Mouse (Mus musculus) lung, embryonic 16.5 days (tissue): ENCODE measurements around the gene Hap1. TPM values are rescaled to one million over a fixed set of nuclear protein-coding genes. Genes with fewer than 3 reads are reported as not detected.
A peak's percentile ranks its signal among the peaks of the same experiment; 100 is the strongest.

ENCODE experiments used
- ATAC-seq: fragments of 200-750 bp; cut with Nextera tagmentation; 2 replicates; pipeline ENCODE4 v1.8.0; 2017; ENCODE audit warnings: low read depth, mild to moderate bottlenecking, moderate library complexity
- H3K27ac ChIP-seq: fragments of 300-500 bp; sonication (generic); 2 replicates; pipeline ENCODE4 v1.5.1; 2014; ENCODE audit warnings: mild to moderate bottlenecking, control low read depth, low read length
- H3K27me3 ChIP-seq: fragments of 300-500 bp; sonication (generic); 2 replicates; pipeline ENCODE4 v1.6.1; 2014; ENCODE audit warnings: low read depth, low read length, mixed read lengths; ENCODE audit not compliant: control insufficient read depth, insufficient read depth
- H3K36me3 ChIP-seq: fragments of 300-500 bp; sonication (generic); 2 replicates; pipeline ENCODE4 v1.6.1; 2014; ENCODE audit warnings: low read length; ENCODE audit not compliant: control insufficient read depth, insufficient read depth
- H3K4me1 ChIP-seq: fragments of 300-500 bp; sonication (generic); replicated peaks from 2 replicates; pipeline ENCODE4 v1.6.1; 2014; ENCODE audit warnings: low read length, mixed read lengths; ENCODE audit not compliant: control insufficient read depth, insufficient read depth
- H3K4me2 ChIP-seq: fragments of 300-500 bp; sonication (generic); 2 replicates; pipeline ENCODE4 v1.6.1; 2014; ENCODE audit warnings: low read depth, low read length, control low read depth
- H3K4me3 ChIP-seq: fragments of 300-500 bp; sonication (generic); 2 replicates; pipeline ENCODE4 v1.5.1; 2014; ENCODE audit warnings: mild to moderate bottlenecking, low read length, control low read depth
- H3K9ac ChIP-seq: fragments of 300-500 bp; sonication (generic); 2 replicates; pipeline ENCODE4 v1.6.1; 2014; ENCODE audit warnings: low read length, control low read depth
- H3K9me3 ChIP-seq: fragments of 300-500 bp; sonication (generic); 2 replicates; pipeline ENCODE4 v1.6.1; 2016; ENCODE audit warnings: low read length; ENCODE audit not compliant: control insufficient read depth
- WGBS: fragments of 180-500 bp; shearing (Covaris S2); extraction: QIAGEN DNeasy Blood & Tissue Kit; methylation state at CpG from one replicate; pipeline ENCODE4 v1.1.7; 2014; 5-methylcytosine and 5-hydroxymethylcytosine counted together
- polyA plus RNA-seq: library from polyadenylated mRNA; unstranded; fragments of >200 nt; fragmentation: Nextera tagmentation; extraction: Ambion mirVana; gene quantifications from 2 replicates; pipeline ENCODE4 v1.2.1, GENCODE M21; 2015

The Hap1 gene
- polyA plus RNA-seq: 19.2 and 19.7 TPM in 2 replicates

- ATAC-seq: peak; percentile 70
- no peaks in the 10 kb centered on the region for H3K36me3 ChIP-seq
- H3K9me3 ChIP-seq: no peaks in the 10 kb centered on the region
- H3K27ac ChIP-seq: peak within 1 kb of the TSS; percentile 51; the same call in 1 of the 2 replicates
- no peaks in the 10 kb centered on the region; the same call in 1 of the 2 replicates for H3K4me1 ChIP-seq
- 2% methylated on average over 49 of the region's 49 CpGs for WGBS
- H3K4me2 ChIP-seq: peak within 1 kb of the TSS; percentile 98
- peak within 1 kb of the TSS; percentile 73 for H3K9ac ChIP-seq
- H3K27me3 ChIP-seq: peaks cover 57% of the 10 kb centered on the region
- peak within 1 kb of the TSS; percentile 65 for H3K4me3 ChIP-seq
These were observed at the start of gene Hap1 for GRCm38 (mm10) chr11:100355972-100356818. Hap1 (minus strand) TSS chr11:100356128.

- H3K4me1 ChIP-seq: peaks cover 18% of the 10 kb centered on the region
- no peak for ATAC-seq
- 89% methylated on average over 3 of the region's 3 CpGs for WGBS
- H3K27ac ChIP-seq: peak overlapping the region; percentile 90
- no peak overlapping the region for H3K9ac ChIP-seq
- H3K4me3 ChIP-seq: no peak overlapping the region
- no peaks in the 10 kb centered on the region for H3K27me3 ChIP-seq
- no peak overlapping the region for H3K4me2 ChIP-seq
- H3K36me3 ChIP-seq: peaks cover 6% of the 10 kb centered on the region; the same call in 1 of the 2 replicates
- H3K9me3 ChIP-seq: no peaks in the 10 kb centered on the region
These were observed 48.6 kb upstream of the Hap1 start for GRCm38 (mm10) chr11:100404456-100405074.

- Histone ChIP-seq H3K4me3 (no peak overlapping the region), H3K9me3 (no peaks in the 10 kb centered on the region), H3K4me1 (peaks cover 22% of the 10 kb centered on the region), H3K4me2 (no peak overlapping the region), H3K27ac (peak overlapping the region; percentile 90), H3K9ac (no peak overlapping the region), H3K36me3 (no peaks in the 10 kb centered on the region), H3K27me3 (no peaks in the 10 kb centered on the region)
- 29% methylated on average over 10 of the region's 10 CpGs for WGBS
- peak; percentile 49 for ATAC-seq
These were observed 47.7 kb upstream of the Hap1 start for GRCm38 (mm10) chr11:100403445-100404134.

- peak overlapping the region; percentile 90 for H3K27ac ChIP-seq
- ATAC-seq: peak; percentile 49
These were observed 46.8 kb upstream of the Hap1 start for GRCm38 (mm10) chr11:100402682-100403081.

GRCm38 (mm10) chr11:100402240-100402639, 46.3 kb upstream of the Hap1 start:
- H3K4me2 ChIP-seq: no peak overlapping the region
- H3K9me3 ChIP-seq: no peaks in the 10 kb centered on the region
- H3K36me3 ChIP-seq: no peaks in the 10 kb centered on the region
- no peaks in the 10 kb centered on the region for H3K27me3 ChIP-seq
- no peak for ATAC-seq
- no peak overlapping the region for H3K9ac ChIP-seq
- H3K4me3 ChIP-seq: no peak overlapping the region
- peak overlapping the region; percentile 90 for H3K27ac ChIP-seq
- 21% methylated on average over 6 of the region's 6 CpGs for WGBS
- peaks cover 29% of the 10 kb centered on the region for H3K4me1 ChIP-seq

More at GRCm38 (mm10) chr11:100402682-100403081, 46.8 kb upstream of the Hap1 start:
- Histone ChIP-seq H3K9me3 (no peaks in the 10 kb centered on the region), H3K4me1 (peaks cover 29% of the 10 kb centered on the region), H3K4me2 (no peak overlapping the region), H3K9ac (no peak overlapping the region), H3K36me3 (no peaks in the 10 kb centered on the region), H3K27me3 (no peaks in the 10 kb centered on the region), H3K4me3 (no peak overlapping the region)
- 50% methylated on average over 2 of the region's 2 CpGs for WGBS

- Histone ChIP-seq H3K9ac (no peak overlapping the region), H3K9me3 (no peaks in the 10 kb centered on the region), H3K4me3 (no peak overlapping the region), H3K4me2 (no peak overlapping the region), H3K4me1 (peaks cover 34% of the 10 kb centered on the region), H3K36me3 (no peaks in the 10 kb centered on the region), H3K27ac (no peak overlapping the region), H3K27me3 (no peaks in the 10 kb centered on the region)
- WGBS: 75% methylated on average over 6 of the region's 6 CpGs
- ATAC-seq: no peak
These were observed 44.9 kb upstream of the Hap1 start for GRCm38 (mm10) chr11:100400842-100401241.

- Histone ChIP-seq H3K36me3 (no peaks in the 10 kb centered on the region), H3K27me3 (no peaks in the 10 kb centered on the region), H3K4me3 (no peak overlapping the region), H3K4me1 (peaks cover 43% of the 10 kb centered on the region), H3K4me2 (no peak overlapping the region), H3K9me3 (no peaks in the 10 kb centered on the region), H3K9ac (no peak overlapping the region), H3K27ac (0 out of 2 replicates have a peak overlapping the region, but pooled peaks have one; percentile 26)
- WGBS: 65% methylated on average over 12 of the region's 12 CpGs
- no peak for ATAC-seq
These were observed 44.0 kb upstream of the Hap1 start for GRCm38 (mm10) chr11:100399727-100400538.

- Histone ChIP-seq H3K9me3 (no peaks in the 10 kb centered on the region), H3K27me3 (no peaks in the 10 kb centered on the region), H3K9ac (no peak overlapping the region), H3K36me3 (no peaks in the 10 kb centered on the region), H3K4me3 (no peak overlapping the region), H3K4me1 (peaks cover 48% of the 10 kb centered on the region), H3K4me2 (0 out of 2 replicates have a peak overlapping the region, but pooled peaks have one; percentile 18), H3K27ac (no peak overlapping the region)
- 70% methylated on average over 9 of the region's 9 CpGs for WGBS
- ATAC-seq: no peak
These were observed 43.4 kb upstream of the Hap1 start for GRCm38 (mm10) chr11:100399320-100399719.
